Comparison of ENCODE assay signal across 24 mouse cellular contexts in the genomic region with DNA sequence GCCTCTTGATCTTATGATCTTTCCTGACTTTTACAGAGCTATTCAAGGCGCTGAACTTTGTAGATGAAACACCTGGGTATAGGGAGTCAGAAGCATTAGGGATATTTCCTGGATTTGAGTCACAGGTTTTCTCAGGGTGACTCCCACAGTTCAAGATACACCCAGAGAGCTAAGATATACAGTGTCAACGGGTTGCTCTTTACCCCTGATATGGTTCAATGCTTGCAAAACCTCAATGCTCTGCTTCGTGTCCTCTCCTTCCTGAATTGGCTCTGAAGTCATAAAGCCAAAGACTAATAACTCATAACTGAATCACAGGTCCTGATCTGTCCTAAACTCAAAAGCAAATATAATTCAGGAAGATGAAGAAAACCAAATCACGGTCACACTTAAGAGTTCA.
"Had no signal": no experiment of that assay in that cellular context is flagged by ENCODE, and none has a peak within 500 bp of the region (broad histone marks: within the 10 kb centered on the region; RNA-seq: fewer than 3 reads in every experiment).

No protein-coding gene starts in this region.

- H3K27ac ChIP-seq: gastrocnemius, adult 2 months; heart, embryonic 10.5 days; hindbrain, embryonic 10.5 days; hindbrain, embryonic 12.5 days; hindbrain, embryonic 14.5 days; intestine, embryonic 15.5 days; layer of hippocampus, adult 2 months; left cerebral cortex, adult 2 months; limb, embryonic 10.5 days; limb, embryonic 12.5 days; liver, embryonic 13.5 days; liver, embryonic 15.5 days had no signal

- H3K27me3 ChIP-seq: heart, embryonic 12.5 days; hindbrain, embryonic 12.5 days; intestine, embryonic 15.5 days; liver, embryonic 13.5 days; liver, embryonic 15.5 days had no signal

- ATAC-seq: forebrain, embryonic 16.5 days; hindbrain, embryonic 16.5 days; inflammation-experienced regulatory T-cells, adult 6 months; intestine, embryonic 15.5 days; intestine, postnatal 0 days had no signal

- DNase-seq: gastrocnemius, adult 2 months; gastrocnemius, postnatal 10 days; gastrocnemius, postnatal 25 days; heart, postnatal 10 days; heart, postnatal 4 days; kidney, postnatal 36 days; liver; liver, embryonic 13.5 days had no signal

- H3K4me3 ChIP-seq: gastrocnemius, adult 2 months; heart, embryonic 10.5 days; heart, embryonic 12.5 days; hindbrain, embryonic 10.5 days; hindbrain, embryonic 12.5 days; intestine, embryonic 15.5 days; layer of hippocampus, adult 2 months; left cerebral cortex, adult 2 months; limb, embryonic 10.5 days; limb, embryonic 12.5 days; liver, embryonic 13.5 days; liver, embryonic 15.5 days had no signal

- H3K4me2 ChIP-seq: heart, embryonic 12.5 days; hindbrain, embryonic 12.5 days; hindbrain, embryonic 14.5 days; intestine, embryonic 15.5 days; limb, embryonic 12.5 days; liver, embryonic 11.5 days; liver, embryonic 13.5 days; liver, embryonic 15.5 days had no signal

- H3K4me1 ChIP-seq: heart, embryonic 10.5 days; heart, embryonic 12.5 days; hindbrain, embryonic 12.5 days; intestine, embryonic 15.5 days; liver, embryonic 13.5 days; liver, embryonic 15.5 days had no signal

- H3K36me3 ChIP-seq: heart, embryonic 10.5 days; heart, embryonic 12.5 days; hindbrain, embryonic 10.5 days; hindbrain, embryonic 12.5 days; intestine, embryonic 15.5 days; limb, embryonic 10.5 days; limb, embryonic 12.5 days; liver, embryonic 13.5 days; liver, embryonic 15.5 days had no signal

- H3K9me3 ChIP-seq: heart, embryonic 10.5 days; heart, embryonic 12.5 days; hindbrain, embryonic 10.5 days; hindbrain, embryonic 12.5 days; intestine, embryonic 15.5 days; limb, embryonic 10.5 days; limb, embryonic 12.5 days; liver, embryonic 13.5 days; liver, embryonic 15.5 days had no signal

- H3K9ac ChIP-seq: heart, embryonic 12.5 days; hindbrain, embryonic 12.5 days; hindbrain, embryonic 14.5 days; intestine, embryonic 15.5 days; limb, embryonic 12.5 days; liver, embryonic 13.5 days; liver, embryonic 15.5 days had no signal
